Mouse (Mus musculus) G1E (cell line): ENCODE results near the gene Rfx4.

Experiments
- CTCF ChIP-seq: IDR thresholded peaks from 2 replicates; pipeline ENCODE4 v1.5.1; 2012; ENCODE audit warnings: low read depth, low read length, inconsistent platforms, mixed read lengths
- POLR2AphosphoS5 ChIP-seq: IDR thresholded peaks from 2 replicates; pipeline ENCODE4 v1.6.1; 2012; ENCODE audit warnings: low read depth, low read length, inconsistent platforms; ENCODE audit not compliant: insufficient replicate concordance

- TF ChIP-seq CTCF (no peak), POLR2AphosphoS5 (no peak)
Measured at GRCm38 (mm10) chr10:84773889-84774288, 18.0 kb downstream of the Rfx4 start.
